Mouse (Mus musculus) brain, embryonic 14.5 days (tissue): ENCODE results near the gene Ippk.

ENCODE experiments used
- CTCF ChIP-seq: fragments of 200-500 bp; IDR thresholded peaks from 2 replicates; pipeline ENCODE4 v1.5.1; 2012; ENCODE audit warnings: inconsistent platforms, mild to moderate bottlenecking, moderate library complexity, borderline replicate concordance; ENCODE audit not compliant: insufficient read depth, insufficient read length; ENCODE audit errors: extremely low read depth
- POLR2A ChIP-seq: fragments of 200-500 bp; IDR thresholded peaks from 2 replicates; pipeline ENCODE4 v1.6.1; 2012; ENCODE audit warnings: mild to moderate bottlenecking, inconsistent platforms, borderline replicate concordance; ENCODE audit not compliant: poor library complexity, insufficient read depth, insufficient read length, severe bottlenecking; ENCODE audit errors: extremely low read depth

DNA sequence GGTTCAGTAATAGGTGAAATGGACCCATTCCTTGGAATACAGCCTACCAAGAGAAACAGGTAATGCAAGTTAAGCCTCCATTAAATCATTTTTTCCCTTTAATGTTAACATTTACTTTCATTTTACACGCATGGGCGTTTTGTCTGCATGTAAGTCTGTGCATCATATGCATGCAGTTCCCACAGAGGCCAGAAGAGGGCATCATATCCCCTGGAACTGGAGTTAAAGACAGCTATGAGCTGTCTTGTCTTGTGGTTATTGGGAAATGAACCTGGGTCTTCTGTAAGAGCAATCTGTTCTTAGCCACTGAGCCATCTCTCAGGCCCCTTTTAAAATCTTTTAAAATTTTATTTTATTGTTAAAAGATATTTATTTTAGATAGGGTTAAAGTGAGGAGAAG, 29.7 kb upstream of the Ippk start:
- TF ChIP-seq POLR2A (no peak), CTCF (peak; percentile 42; the same call in 1 of the 2 replicates)
